Mouse (Mus musculus) C2C12 (cell line): ENCODE results near the gene Pla2g4a.

ENCODE experiments used
- CTCF ChIP-seq: IDR thresholded peaks from one replicate; pipeline ENCODE4 v1.5.1; 2011; ENCODE audit not compliant: control insufficient read depth, insufficient read depth, insufficient read length
- FOSL1 ChIP-seq: IDR thresholded peaks from one replicate; pipeline ENCODE4 v1.8.0; 2011; ENCODE audit warnings: mild to moderate bottlenecking, low read length; ENCODE audit not compliant: poor library complexity, insufficient read depth, severe bottlenecking
- MAX ChIP-seq: IDR thresholded peaks from one replicate; pipeline ENCODE4 v1.6.1; 2011; ENCODE audit warnings: mild to moderate bottlenecking, control low read depth
- MYOD1 ChIP-seq: IDR thresholded peaks from one replicate; pipeline ENCODE4 v1.6.1; 2011; ENCODE audit warnings: low read depth; ENCODE audit not compliant: control insufficient read depth, insufficient read length
- MYOG ChIP-seq: IDR thresholded peaks from one replicate; pipeline ENCODE4 v1.6.1; 2011; ENCODE audit not compliant: control insufficient read depth, insufficient read length; ENCODE audit errors: extremely low read depth
- USF1 ChIP-seq: IDR thresholded peaks from one replicate; pipeline ENCODE4 v1.6.1; 2011; ENCODE audit warnings: low read depth, mild to moderate bottlenecking, control low read depth, moderate library complexity

DNA sequence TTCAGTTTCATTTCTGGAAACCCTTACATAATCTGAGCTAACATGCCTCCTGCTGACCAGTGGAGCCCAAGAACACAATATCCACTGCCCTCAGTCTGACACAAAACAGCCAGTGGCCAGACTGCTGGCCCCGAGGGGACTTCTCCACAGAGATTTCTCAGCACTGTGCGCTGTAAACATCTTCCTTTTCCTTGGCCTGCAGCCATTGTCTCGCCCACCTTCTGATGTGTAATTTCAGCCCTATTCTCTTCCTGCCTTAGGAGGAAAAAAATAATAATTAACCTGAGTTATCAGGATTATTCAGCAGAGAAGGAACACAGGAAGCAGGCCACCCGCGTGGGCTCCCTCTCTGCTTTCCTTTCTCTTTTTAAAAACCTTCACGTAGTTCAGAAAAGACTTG lies 98.3 kb downstream of the Pla2g4a start:
- no peak for TF ChIP-seq MYOG
- TF ChIP-seq CTCF, result no peak
- TF ChIP-seq MAX, result no peak
- no peak for TF ChIP-seq USF1
- TF ChIP-seq MYOD1, result no peak
- TF ChIP-seq FOSL1, result no peak
